Mouse (Mus musculus): ENCODE results near the gene Brdt. TPM values are rescaled to one million over a fixed set of nuclear protein-coding genes. Genes with fewer than 3 reads are reported as not detected.

Gene Brdt
- 4.5 TPM for polyA plus RNA-seq (2014; fragmentation: Illumina TruSeq; extraction: RNeasy Lipid Tissue Mini Kit (QIAGEN cat#74804); ENCODE audit: low read depth, low replicate concordance)

GRCm38 (mm10) chr5:107330916-107331421 lies at the start of gene Brdt:
Gene Brdt (plus strand): TSS chr5:107331159.

GRCm38 (mm10) chr5:107289234-107289764 lies 41.7 kb upstream of the Brdt start, which contains the start of gene Tgfbr3:
Gene Tgfbr3 (minus strand): TSS chr5:107289629.

GRCm38 (mm10) chr5:107402436-107402835 lies 71.5 kb downstream of the Brdt start, which contains the start of gene Ephx4:
Gene Ephx4 (plus strand): TSS chr5:107402736.

GRCm38 (mm10) chr5:107431249-107431648 lies 100.3 kb downstream of the Brdt start, which contains the start of gene Lpcat2b:
Gene Lpcat2b (plus strand): TSS chr5:107431549.

Other genes with a start within 250 kb of the Brdt start
- gene Tgfbr3, start 41.5 kb upstream of the Brdt start, polyA plus RNA-seq (2014; fragmentation: Illumina TruSeq; extraction: RNeasy Lipid Tissue Mini Kit (QIAGEN cat#74804); ENCODE audit: low read depth, low replicate concordance), result 28.6 TPM
- 1.4 TPM for gene Ephx4, start 71.6 kb downstream of the Brdt start, polyA plus RNA-seq (2014; fragmentation: Illumina TruSeq; extraction: RNeasy Lipid Tissue Mini Kit (QIAGEN cat#74804); ENCODE audit: low read depth, low replicate concordance)
- gene Lpcat2b, start 100.4 kb downstream of the Brdt start, polyA plus RNA-seq (2014; fragmentation: Illumina TruSeq; extraction: RNeasy Lipid Tissue Mini Kit (QIAGEN cat#74804); ENCODE audit: low read depth, low replicate concordance), result 2.5 TPM
- 5.2 TPM for gene Btbd8, start 106.8 kb downstream of the Brdt start, polyA plus RNA-seq (2014; fragmentation: Illumina TruSeq; extraction: RNeasy Lipid Tissue Mini Kit (QIAGEN cat#74804); ENCODE audit: low read depth, low replicate concordance)
- gene Gm42669, start 176.5 kb downstream of the Brdt start, polyA plus RNA-seq (2014; fragmentation: Illumina TruSeq; extraction: RNeasy Lipid Tissue Mini Kit (QIAGEN cat#74804); ENCODE audit: low read depth, low replicate concordance), result 0.12 TPM
- not detected for gene 1700028K03Rik, start 203.6 kb downstream of the Brdt start, polyA plus RNA-seq (2014; fragmentation: Illumina TruSeq; extraction: RNeasy Lipid Tissue Mini Kit (QIAGEN cat#74804); ENCODE audit: low read depth, low replicate concordance)

All from adipose tissue, adult 10 weeks (tissue).